Mouse (Mus musculus): ENCODE data around the gene Arhgef17.

Gene Arhgef17

DNA sequence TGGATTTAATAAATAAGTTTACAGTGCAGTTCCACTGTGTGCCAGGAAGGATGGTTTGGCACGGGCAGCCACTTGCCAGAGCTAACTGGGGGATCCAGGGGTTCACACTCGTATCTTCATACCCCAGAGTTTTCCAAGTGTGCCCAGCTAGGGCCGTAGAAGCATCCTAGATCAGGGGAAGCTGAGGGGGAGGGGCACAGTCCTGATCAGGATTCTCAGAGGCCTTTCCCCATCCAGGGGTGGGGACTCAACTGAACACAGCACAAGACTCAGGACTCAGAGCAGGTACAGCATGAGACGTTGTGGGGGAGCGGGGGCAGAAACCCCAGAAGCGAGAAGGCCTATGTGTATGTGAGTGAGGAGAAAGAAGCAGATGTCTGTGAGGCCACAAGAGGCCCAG lies 14.2 kb downstream of the Arhgef17 start:
- DNase-seq (ENCODE audit: low spot score in 2 of 2): no peak

DNA sequence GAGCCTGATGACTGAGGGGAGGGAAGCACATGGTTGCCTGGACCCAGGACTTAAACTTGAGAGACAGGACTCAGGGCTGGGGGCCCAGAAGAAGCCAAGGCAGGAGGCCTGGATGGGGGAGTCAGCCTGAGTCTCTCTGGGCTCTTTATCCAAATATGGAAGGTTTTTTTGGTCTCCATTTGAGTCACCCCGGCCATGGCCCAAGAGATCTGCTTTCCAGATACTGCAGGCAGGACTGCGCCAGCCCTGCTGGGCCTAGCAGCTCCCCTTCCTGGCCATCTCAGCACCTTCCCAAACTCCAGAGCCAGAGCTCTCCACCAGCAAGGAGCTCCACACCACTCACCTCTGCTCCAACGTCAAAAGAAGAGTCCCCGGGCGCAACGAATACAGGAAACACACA lies 15.4 kb downstream of the Arhgef17 start:
- DNase-seq (ENCODE audit: low spot score in 2 of 2): no peak

DNA sequence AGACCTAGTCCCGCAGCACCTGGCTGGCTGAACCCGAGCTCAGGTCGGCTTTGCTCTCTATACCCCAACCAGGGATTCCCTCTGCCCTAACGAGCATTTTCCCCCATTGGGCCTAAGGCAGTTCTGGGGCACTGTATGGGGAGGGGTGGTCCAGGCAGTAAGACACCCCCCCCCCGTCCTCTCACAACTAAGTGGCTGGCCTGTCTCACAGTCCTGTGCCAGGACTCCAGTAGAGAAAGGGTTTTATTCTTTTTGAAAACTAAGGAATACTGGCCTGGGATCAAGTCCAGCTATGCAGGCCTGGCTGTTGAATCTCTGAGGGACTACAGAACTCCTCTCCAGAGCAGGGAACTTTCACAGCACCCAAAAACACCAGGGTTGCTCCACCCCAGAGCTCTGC lies 16.7 kb downstream of the Arhgef17 start:
- DNase-seq (ENCODE audit: low spot score in 2 of 2): no peak

DNA sequence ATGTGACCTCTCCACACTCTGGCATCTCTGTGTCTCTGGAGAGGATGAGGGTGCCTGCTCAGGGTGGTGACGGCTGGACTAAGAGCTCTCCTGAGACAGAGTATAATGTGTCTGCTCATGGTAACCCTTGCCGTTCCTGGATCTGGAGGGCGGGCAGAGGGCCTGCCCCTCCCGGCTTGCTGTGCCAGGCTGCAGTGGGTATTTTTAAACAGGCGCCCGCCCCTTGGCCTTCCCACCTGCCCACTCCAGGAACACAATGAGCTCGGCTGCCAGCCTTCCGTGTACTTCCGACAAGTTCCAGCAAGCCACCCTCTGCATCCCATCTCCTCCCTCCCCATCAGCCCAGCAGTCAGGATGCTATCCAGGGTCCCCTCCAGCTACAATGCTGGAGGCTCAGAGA lies 20.1 kb downstream of the Arhgef17 start:
- DNase-seq (ENCODE audit: low spot score in 2 of 2): no peak

DNA sequence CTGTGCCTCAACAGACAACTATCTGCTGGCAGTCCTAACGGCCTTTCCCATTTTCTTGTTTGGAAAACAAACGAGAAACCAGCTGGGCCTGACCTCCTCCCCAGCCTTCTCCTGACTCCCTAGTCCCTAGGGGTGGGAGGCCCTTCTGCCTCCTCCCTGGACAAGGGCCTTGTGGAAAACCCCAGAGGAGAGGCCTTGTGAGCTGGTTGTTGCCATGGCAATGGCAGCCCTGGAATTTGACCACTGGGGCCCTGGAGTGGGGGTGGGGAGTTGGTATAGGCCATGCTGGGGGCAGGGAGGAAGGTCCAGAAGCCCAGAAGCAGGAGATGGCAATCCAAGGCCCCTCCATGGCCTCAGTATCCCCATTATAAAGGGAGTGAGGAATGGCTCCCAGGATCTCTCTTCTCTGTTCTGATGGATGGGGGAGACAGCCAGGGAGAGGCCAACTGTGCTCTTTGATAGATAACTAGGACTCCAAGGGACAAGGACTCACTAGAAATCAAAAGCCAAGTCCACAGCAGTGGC lies 20.6 kb downstream of the Arhgef17 start:
- DNase-seq (ENCODE audit: low spot score in 2 of 2): no peak

DNA sequence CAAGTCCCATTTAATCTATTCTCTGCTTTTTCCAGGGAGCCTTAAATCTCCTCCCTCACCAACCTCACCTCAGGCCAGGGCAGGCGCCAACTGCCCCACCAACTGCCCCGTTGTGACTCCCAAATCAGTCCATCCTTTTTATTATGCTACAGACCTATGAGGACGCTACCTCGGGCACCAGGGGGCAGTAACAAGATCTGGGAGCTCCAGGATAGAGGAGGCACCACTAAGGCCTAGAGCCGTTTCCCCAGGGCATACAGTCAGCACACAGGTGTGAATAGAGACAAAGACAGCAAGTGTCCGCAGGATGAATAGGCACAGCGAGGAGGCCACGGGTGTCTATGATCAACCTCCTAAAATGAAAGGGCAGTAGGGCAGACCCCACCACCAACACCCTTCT lies 23.3 kb downstream of the Arhgef17 start:
- DNase-seq (ENCODE audit: low spot score in 2 of 2): no peak

DNA sequence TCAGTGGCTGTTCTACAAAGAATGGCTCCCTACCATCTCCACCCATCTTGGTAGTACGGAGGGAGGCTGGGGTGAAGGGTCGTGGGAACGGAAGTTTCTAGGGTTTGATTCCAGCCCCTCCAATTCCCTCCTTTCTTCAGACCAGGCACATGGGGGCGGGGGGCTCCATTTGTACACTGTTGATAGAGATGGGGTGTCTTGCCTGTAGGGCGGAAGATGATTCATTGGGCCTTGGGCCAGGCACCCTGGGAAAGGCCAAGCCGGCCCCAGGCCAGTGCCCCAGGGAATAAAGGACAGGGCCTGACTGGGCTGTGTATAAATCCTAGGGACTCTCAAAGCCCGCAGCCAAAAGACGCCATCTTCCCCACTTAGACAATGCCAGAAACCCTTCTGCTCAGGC lies 23.8 kb downstream of the Arhgef17 start:
- no peak for DNase-seq (ENCODE audit: low spot score in 2 of 2)

DNA sequence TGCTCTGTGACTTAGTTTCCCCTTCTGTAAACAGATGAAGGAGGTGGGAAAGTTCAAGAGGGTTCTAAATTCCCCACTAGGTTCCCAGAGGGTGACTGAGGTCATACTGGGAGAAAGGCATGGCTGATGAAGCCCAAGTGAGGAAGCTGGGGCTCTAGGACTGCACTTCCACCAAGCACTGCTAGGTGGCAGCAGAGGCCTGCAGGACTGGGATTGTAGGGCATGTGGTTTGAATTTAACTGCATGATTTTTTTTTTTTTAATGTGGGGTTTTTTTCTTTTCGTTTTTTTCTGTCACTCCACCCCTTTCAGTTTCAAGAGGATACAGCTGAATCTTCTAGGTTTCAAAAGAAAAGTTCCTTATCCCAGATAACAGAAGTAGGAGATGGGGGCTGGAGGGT lies 24.7 kb downstream of the Arhgef17 start:
- DNase-seq (ENCODE audit: low spot score in 2 of 2): peak; percentile 84 to 89

DNA sequence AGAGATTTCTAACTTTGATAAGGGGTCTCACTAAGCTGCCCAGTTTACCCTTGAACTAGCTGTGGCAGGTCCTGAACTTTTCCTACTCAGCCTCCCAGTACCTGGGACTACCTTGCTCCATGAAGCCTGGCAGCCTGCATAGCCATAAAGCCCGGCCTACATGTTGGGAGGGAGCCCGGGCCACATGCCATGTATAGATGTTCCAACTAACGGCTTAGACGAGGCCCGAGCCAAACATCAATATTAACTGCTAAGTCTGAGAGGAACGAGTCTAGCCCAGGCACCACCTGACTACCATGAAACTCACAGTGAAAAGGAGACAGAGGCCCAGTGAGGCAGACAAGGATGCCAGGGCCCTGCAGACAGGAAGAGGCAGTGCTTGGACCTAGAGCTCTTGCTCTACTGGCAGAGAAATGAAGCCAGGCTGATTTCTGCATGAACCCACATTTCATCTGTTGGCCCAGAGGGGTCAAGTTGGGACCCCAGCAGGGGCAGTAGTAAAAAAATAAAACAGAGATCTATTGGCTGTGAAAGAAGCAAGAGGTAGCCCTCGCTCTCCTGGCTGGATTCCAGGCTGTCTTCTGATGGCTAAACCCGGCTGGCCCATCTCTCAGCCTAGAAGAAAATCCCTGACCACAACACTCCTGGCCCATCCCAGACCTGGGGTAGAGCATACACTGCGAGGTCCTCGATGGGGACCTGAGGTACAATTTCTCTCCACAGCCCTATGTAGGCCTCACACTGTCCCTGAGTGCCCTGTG lies 25.7 kb downstream of the Arhgef17 start:
- no peak for DNase-seq (ENCODE audit: low spot score in 2 of 2)

DNA sequence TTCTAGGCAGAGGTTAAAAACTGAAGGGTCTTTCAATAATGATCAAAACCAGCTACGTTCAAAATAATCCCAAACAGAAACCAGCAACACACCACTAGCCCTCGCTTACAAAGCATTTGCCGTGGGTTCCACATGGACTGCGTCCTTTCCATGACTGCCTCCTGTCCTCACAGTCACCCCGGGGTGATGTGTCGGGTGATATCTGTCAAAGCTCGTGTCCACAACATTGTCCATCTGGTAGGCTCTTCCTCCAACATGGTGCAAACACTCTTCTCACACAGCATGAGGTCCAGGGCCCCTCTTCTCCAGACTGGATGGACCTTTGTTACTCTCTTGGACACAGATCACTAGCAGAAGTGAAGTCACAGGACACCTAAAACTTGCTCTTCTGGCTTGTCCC lies 26.9 kb downstream of the Arhgef17 start:
- DNase-seq (ENCODE audit: low spot score in 2 of 2): no peak

DNA sequence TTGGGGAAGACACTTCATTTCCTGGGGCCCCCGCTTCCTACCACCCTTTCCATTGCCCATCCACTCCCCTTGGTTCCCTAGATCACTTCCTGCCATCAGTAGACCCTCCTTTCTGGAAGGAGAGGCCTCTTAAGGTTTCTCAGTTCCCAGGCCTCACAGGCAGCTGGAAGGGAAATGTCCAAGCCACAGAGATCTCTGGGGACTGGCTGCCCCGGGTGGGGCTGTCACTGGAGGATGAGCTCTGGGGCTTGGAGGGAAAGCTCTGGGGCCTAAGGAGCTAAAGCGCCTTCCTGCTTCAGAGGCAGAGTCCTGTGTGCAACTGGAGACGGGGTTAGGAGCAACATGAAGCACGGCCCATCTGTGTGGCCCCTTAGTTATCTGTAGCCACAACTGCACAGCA lies 27.3 kb downstream of the Arhgef17 start:
- DNase-seq (ENCODE audit: low spot score in 2 of 2): no peak

DNA sequence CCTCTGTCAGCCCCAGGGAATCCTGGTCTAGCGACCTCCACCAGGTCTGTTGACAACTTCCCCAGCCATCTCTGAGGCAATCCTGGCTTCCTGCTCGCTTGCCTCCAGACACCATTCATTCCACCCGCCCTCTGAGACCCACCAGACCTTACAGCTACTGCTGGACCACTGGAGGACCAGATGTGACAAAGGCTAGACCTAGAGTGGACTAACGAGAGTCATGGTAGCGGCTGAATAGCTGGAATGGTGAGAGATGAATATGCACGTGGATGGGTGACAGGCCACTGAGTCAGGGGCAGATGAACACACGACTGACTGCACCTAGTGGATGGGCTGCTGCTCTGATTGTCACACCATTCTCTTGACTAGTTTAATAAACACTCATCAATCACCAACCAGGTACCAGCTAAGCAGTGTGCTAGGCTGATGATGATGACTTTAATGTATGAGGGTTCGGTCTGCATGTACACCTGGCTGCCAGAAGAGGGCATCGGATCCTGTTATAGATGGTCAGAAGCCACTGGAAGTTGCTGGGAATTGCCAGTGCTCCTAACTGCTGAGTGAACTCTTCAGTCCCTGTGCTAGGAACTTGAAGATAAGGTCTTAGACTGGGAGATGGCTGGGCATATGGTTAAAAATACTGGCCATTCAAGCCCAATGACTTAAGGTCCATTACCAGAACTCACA lies 29.3 kb downstream of the Arhgef17 start:
- DNase-seq (ENCODE audit: low spot score in 2 of 2): no peak

DNA sequence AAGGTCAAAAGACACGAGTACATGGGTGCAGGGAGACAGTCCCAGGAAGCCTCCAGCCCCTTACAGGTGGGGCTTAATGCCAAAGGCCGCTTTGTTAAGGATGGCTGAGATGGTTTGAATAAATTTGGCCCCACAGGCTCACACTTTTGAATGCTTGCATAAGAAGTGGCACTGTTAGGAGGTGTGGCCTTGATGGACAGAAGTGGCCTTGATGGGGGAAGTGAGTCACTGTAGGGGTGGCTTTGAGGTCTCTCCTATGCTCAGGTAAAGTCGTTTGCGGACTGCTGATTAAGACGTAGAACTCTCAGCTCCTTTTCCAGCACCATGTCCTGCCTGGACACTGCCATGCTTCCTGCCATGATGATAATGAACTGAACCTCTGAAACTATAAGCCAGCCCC lies 34.1 kb downstream of the Arhgef17 start:
- DNase-seq (ENCODE audit: low spot score in 2 of 2): no peak

DNA sequence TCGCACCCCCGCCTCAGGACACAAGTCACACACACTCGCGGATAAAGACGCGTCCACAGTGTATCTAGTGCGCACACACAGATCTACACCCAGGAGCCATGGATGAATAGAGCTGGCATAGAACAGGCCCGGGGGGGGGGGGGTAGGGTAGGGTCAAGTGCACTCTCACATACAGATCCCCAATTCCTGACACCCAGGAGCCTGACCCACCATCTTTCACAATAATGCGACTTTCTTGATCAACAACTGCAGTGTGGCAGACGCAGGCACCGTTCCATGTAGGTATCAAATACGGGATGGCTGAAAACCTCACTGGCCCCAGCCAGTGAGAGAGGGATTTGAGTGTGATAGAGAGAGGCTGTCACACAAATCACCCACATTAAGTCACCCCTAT lies 37.1 kb downstream of the Arhgef17 start:
- no peak for DNase-seq (ENCODE audit: low spot score in 2 of 2)

DNA sequence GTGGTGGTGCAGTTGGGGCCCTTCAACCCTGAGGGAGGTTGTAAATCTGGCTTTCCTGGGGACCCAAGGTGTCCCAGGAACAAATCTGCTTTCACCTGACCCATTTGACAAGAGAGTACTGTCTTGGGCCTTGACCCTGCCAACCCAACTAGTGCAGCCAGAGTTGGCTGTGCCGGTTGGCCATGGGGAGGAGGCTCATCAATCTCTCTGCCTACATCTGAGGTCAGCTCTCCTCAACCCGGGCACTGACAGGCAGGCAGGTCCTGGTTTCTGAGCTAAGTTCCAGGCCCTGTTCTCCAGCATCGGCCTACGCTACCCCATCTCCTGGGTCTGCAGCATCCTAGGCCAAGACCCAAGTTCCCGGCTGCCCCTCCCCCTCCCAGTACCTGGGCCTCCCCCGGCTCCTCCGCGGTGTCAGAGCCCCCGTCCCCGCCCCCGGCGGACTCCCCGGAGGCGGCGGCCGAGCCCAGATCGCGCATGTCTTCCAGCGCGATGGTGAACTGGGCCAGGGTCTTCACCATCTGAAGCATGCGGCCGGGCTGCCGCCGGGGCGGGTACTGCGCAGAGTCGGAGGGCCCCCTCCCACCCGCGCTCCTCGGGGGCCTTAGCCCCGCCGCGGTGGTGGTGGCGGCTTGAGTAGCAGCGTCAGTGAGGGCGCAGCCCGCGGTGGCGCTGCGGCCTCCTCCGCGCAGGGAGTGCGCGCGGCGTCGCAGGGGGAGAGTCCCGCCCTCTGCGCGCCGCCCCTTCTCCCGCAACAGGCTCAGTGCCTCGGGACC lies 37.7 kb downstream of the Arhgef17 start:
- peak; percentile 64 to 70 for DNase-seq (ENCODE audit: low spot score in 2 of 2)

DNA sequence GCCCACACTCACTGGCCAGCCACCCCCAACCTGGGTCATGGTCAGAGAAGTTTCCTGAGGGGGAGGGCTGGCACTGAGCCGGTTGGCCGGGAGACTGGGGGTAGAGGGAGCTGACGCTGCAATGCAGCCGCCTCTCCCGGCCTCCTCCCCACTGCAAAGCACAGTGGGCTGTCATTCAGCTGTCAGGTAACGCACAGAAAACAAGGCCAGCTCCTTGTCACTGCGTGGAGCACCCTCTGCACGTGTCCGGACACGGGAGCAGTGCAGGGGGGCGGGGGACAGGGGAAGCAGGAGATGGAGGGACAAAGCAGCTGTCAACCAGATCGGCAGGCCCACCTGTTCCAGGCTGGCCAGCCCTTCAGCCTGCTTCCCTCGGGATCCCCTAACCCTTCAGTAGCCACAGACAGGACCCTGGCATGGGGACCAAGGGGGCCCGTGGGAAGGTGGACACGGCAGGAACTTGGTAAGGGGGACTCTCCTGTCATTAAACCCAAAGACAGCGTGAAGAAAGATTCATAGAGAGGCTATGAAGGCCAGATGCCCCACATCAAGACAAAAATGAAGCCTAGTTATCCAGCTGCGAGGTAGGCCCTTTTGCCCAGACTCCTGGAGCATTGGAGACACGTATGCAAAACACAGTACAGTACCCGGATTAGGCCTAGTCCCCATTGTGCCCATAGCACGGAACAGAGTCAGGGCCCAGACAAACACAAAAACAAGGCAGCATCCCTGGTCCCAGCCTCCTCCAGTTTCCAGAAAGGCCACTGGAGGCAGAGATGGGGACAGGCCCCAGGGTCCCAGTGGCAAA lies 38.5 kb downstream of the Arhgef17 start:
- DNase-seq (ENCODE audit: low spot score in 2 of 2): peak; percentile 51 to 56

DNA sequence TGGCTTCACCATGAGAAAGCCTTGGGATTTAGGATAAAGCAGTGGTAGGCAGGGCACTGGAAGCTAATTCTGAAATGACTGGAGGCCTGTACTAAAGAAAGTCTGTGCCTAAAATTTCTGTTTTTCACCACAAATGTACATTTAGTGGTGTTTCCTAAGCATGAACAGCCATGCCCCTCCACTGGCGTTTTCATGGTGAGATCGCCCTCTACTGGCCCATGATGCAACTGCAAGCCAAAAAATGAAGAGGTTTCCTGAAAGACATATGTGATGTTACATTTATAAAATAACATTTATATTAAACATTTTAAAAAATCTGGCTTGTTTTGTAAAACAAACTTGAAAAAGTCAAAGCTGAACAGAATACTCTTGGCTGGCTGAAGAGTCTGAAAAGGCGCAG lies 45.4 kb downstream of the Arhgef17 start:
- DNase-seq (ENCODE audit: low spot score in 2 of 2): peak; percentile 66 to 69

DNA sequence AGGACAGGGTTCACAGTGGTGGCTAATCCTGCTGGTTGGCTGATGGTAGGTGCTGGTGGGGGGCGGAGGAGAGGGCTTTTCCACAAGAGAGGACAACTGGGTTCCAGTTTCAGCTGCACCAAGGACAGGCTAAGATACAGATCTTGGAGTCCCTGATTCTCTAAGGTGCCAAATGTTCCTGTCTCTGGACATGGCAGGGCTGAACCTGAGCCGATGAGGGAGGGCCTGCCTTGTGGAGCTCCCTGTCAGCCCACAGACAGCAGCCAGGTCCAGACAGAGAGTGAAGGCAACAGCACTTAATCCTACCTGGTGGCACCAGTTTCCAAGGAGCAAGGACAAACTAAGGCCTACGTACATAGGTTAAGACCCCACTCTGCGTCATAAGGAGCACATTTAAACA lies 47.4 kb downstream of the Arhgef17 start:
- DNase-seq (ENCODE audit: low spot score in 2 of 2): no peak

DNA sequence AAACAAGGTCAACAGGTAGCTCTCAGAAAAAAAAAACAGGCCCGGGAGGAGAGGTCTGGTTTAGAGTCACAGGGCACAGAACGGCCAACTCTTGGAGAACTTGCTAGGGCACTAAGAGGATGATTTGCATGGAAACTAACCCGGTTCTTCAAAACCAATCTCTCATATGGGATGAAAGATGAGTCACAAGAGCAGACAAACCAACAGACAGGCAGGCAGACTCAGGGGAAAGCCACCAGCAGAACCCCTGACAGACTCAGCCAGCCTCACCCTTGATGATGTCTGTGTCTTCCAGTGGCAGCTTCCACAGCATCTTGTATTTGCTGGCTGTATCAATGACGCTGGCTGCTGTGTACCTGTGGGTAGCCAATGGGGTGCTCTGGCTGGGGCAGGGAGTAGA lies 50.0 kb downstream of the Arhgef17 start:
- DNase-seq (ENCODE audit: low spot score in 2 of 2): no peak

DNA sequence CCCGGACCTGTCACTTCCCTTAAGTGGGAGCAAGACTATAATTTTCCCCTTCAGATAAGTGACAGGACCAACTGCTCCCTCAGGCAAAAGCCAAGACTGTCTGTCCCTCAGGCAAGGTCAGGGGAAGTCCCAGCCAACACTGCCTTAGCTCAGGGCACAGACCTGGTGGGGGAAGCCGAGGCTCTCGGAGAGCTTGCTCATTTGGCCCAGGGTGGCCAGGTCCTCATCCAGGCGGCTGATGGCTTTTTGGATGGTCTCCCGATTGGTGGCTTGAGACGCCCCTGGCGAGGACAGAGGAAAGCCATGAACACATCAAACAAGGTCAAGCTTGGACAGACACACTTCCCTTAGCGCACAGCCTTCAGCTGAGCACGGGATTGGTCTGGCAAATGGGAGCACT lies 50.4 kb downstream of the Arhgef17 start:
- no peak for DNase-seq (ENCODE audit: low spot score in 2 of 2)

DNA sequence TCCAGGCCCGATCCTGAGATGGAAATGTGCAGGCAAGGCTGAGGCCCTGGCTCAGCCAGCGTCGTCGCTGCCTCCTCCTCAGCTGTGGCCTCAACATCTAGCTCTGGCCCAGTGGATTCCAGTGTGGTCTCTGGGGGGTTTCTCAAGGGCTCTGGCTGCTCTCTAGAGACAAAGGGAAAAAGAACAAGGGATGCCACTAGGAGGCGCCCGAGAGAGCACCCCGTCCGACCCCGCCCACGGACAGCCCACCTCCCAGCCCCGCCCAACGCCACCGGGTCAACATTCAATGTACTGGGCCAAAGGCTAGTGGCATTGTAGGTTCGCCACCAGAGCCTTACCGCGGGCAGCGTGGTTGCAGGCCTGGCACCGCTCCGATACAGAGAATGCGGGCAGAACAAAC lies 52.3 kb downstream of the Arhgef17 start:
- no peak for DNase-seq (ENCODE audit: low spot score in 2 of 2)

DNA sequence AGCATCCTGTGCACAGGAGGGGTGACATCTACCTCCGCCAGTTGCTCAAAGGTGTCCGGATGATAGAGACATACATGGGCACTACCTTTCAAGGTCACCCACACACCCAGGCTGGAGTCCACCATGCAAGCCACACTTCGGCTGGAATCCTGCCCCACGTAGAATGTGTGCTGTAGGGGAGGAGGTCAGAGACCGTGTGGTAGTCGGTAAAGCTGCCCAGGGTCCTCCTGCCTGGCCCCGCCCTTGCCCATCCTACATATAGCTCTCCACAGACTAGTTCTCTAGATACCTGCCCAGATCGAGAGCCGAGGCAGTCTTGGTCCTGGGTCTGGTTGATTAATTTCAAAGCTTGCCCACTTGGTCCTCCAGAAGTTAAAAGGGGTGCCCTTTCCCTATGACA lies 55.1 kb downstream of the Arhgef17 start:
- DNase-seq (ENCODE audit: low spot score in 2 of 2): no peak

Measured in frontal cortex, postnatal 36 days (tissue).